Mouse (Mus musculus) layer of hippocampus, adult 8-10 months (tissue): ENCODE results near the gene Zfp512b. TPM values are rescaled to one million over a fixed set of nuclear protein-coding genes. Genes with fewer than 3 reads are reported as not detected.

Source experiments
- microRNA-seq, 2 experiments: library from miRNA; unstranded; fragments of <30 nt; microRNA quantifications; one replicate each; pipeline ENCODE4 v1.2.0; 2022
- total RNA-seq, 4 experiments: library from RNA; stranded (reverse); gene quantifications; 2 replicates each; pipeline ENCODE4 v1.2.4; 2022

Gene Zfp512b
- total RNA-seq, 4 experiments from 2014 or later: 89.3 to 104 (median 93.8) TPM

Small RNA genes lying within 50 kb of the gene (microRNA-seq; reads per million reads assigned to microRNA genes)
- gene Mir7006: 0 reads per million in 2 experiments

Other genes starting within 250 kb of the Zfp512b start
- 10 to 100 TPM; 69.8 to 88.2 (median 76.7) TPM for gene Zgpat, start 227.9 kb downstream of the Zfp512b start, total RNA-seq
- gene Arfrp1, start 227.4 kb downstream of the Zfp512b start, total RNA-seq: 10 to 100 TPM; 43.4 to 54.5 (median 50.7) TPM
- gene Lime1, start 212.7 kb downstream of the Zfp512b start, total RNA-seq: 10 to 100 TPM; 31.4 to 58.3 (median 42.7) TPM
- gene Zbtb46, start 133.4 kb downstream of the Zfp512b start, total RNA-seq: 10 to 100 TPM in 1 of 4 experiments, 1 to 10 TPM in 3; 7.9 to 10.4 (median 9.3) TPM
- not detected for gene Abhd16b, start 99.6 kb downstream of the Zfp512b start, total RNA-seq
- 10 to 100 TPM; 66.3 to 83.4 (median 80.6) TPM for gene Tpd52l2, start 95.7 kb downstream of the Zfp512b start, total RNA-seq
- 100 to 1,000 TPM; 243 to 289 (median 265) TPM for gene Dnajc5, start 72.3 kb downstream of the Zfp512b start, total RNA-seq
- 10 to 100 TPM; 69.9 to 90.4 (median 73.4) TPM for gene Uckl1, start 7.9 kb downstream of the Zfp512b start, total RNA-seq
- gene Prpf6, start 935 bp downstream of the Zfp512b start, total RNA-seq: 10 to 100 TPM; 59.5 to 63.3 (median 59.8) TPM
- 10 to 100 TPM; 14.1 to 17.8 (median 16.2) TPM for gene Samd10, start 6.4 kb upstream of the Zfp512b start, total RNA-seq
- gene Gm29797, start 64.2 kb upstream of the Zfp512b start, total RNA-seq: 1 to 10 TPM in 1 of 4 experiments, under 1 TPM in 2, not detected in 1; 0.61 to 1.8 (median 0.87) TPM
- gene Sox18, start 78.8 kb upstream of the Zfp512b start, total RNA-seq: 10 to 100 TPM in 3 of 4 experiments, 1 to 10 TPM in 1; 7.6 to 11.3 (median 10.9) TPM
- gene Tcea2, start 87.5 kb upstream of the Zfp512b start, total RNA-seq: 10 to 100 TPM; 53.6 to 71.8 (median 69.3) TPM
- gene Rgs19, start 101.2 kb upstream of the Zfp512b start, total RNA-seq: 10 to 100 TPM; 39.6 to 51.5 (median 42.7) TPM
- not detected for gene Lkaaear1, start 105.6 kb upstream of the Zfp512b start, total RNA-seq
- 10 to 100 TPM; 50.4 to 67.7 (median 56.7) TPM for gene Oprl1, start 122.2 kb upstream of the Zfp512b start, total RNA-seq
- 10 to 100 TPM; 23.2 to 41.8 (median 27.1) TPM for gene Myt1, start 170.5 kb upstream of the Zfp512b start, total RNA-seq
- gene Pcmtd2, start 245.1 kb upstream of the Zfp512b start, total RNA-seq: 100 to 1,000 TPM in 1 of 4 experiments, 10 to 100 TPM in 3; 76.2 to 112 (median 93.0) TPM